Mouse (Mus musculus) heart, adult 2 months (tissue): ENCODE data around the gene Ppm1n. TPM values are rescaled to one million over a fixed set of nuclear protein-coding genes. Genes with fewer than 3 reads are reported as not detected.

ENCODE experiments used
- DNase-seq, 2 experiments: peaks; one replicate each; pipeline ENCODE4 v3.0.0; 2021
- H3K27ac ChIP-seq: fragments of 200-600 bp; 2 replicates; pipeline ENCODE4 v1.8.1; 2022
- H3K27me3 ChIP-seq: fragments of 200-500 bp; 2 replicates; pipeline ENCODE4 v1.6.1; 2012; ENCODE audit warnings: mild to moderate bottlenecking, low read length, inconsistent platforms, mixed read lengths; ENCODE audit not compliant: control insufficient read depth, insufficient read depth
- H3K36me3 ChIP-seq: fragments of 200-500 bp; 2 replicates; pipeline ENCODE4 v1.6.1; 2012; ENCODE audit warnings: low read length, inconsistent platforms; ENCODE audit not compliant: control insufficient read depth, insufficient read depth
- H3K4me1 ChIP-seq: fragments of 200-500 bp; 2 replicates; pipeline ENCODE4 v1.6.1; 2011; ENCODE audit warnings: low read length; ENCODE audit not compliant: control insufficient read depth, insufficient read depth
- H3K4me3 ChIP-seq: fragments of 200-600 bp; 2 replicates; pipeline ENCODE4 v1.8.1; 2022
- H3K79me2 ChIP-seq: fragments of 200-500 bp; replicated peaks from 2 replicates; pipeline ENCODE4 v1.6.1; 2012; ENCODE audit warnings: mild to moderate bottlenecking, inconsistent platforms, low read length, moderate library complexity, mixed read lengths; ENCODE audit not compliant: control insufficient read depth, insufficient read depth
- H3K9ac ChIP-seq: fragments of 200-500 bp; 2 replicates; pipeline ENCODE4 v1.6.1; 2012; ENCODE audit warnings: low read depth, mild to moderate bottlenecking, control low read depth, inconsistent platforms, low read length, mixed read lengths
- CTCF ChIP-seq: fragments of 200-600 bp; IDR thresholded peaks from 2 replicates; pipeline ENCODE4 v1.8.1; 2022; ENCODE audit warnings: antibody characterized with exemption, mild to moderate bottlenecking, moderate library complexity
- EP300 ChIP-seq: fragments of 200-500 bp; IDR thresholded peaks from 2 replicates; pipeline ENCODE4 v1.6.1; 2011; ENCODE audit warnings: low read depth, low read length, control low read depth; ENCODE audit not compliant: insufficient read depth
- POLR2A ChIP-seq: fragments of 200-500 bp; IDR thresholded peaks from 2 replicates; pipeline ENCODE4 v1.6.1; 2011; ENCODE audit warnings: mild to moderate bottlenecking, low read depth, low read length, control low read depth; ENCODE audit not compliant: insufficient read depth
- WGBS: fragments of 180-500 bp; shearing (Covaris S2); methylation state at CpG from one replicate; pipeline ENCODE4 v1.1.7; 2018; 5-methylcytosine and 5-hydroxymethylcytosine counted together
- intact Hi-C: fragments of 180-260 bp; cut with DNase I; formaldehyde crosslinking; loops from one replicate; pipeline ENCODE4 v1.15.1; 2025
- polyA plus RNA-seq: library from polyadenylated mRNA; depleted of rRNA; stranded (reverse); fragments of >200 nt; gene quantifications from 2 replicates; pipeline ENCODE4 v1.2.3, GENCODE M21; 2012
- total RNA-seq, 2 experiments: library from RNA; stranded (reverse); gene quantifications; 2 replicates each; pipeline ENCODE4 v1.2.3; 2021

Ppm1n gene
- total and polyA plus RNA-seq, 3 experiments, result 0.21 to 0.33 TPM; not detected in 1

DNA sequence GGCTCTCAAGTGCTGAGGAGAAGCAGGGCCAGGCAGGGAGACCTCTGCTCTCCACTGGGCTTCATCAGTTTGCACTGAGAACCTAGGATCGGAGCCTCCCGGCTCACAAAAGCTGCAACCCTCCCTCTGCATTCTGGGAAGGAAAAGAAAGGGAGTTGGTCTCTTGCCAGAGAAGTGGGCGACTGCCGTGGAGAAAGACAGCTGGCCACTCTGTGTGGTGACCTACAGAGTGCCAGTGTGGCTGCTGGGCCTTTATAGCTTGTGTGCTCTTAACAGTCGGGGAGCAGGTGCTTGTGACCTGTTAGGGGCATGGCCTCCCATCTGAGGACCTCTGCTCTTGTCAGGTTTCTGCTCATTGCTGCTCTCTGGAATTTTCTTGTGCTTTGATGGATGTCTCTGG, 36.0 kb downstream of the Ppm1n start:
- WGBS, result 35% methylated on average over 5 of the region's 5 CpGs
- no peak for DNase-seq
- H3K27ac ChIP-seq, result no peak overlapping the region

DNA sequence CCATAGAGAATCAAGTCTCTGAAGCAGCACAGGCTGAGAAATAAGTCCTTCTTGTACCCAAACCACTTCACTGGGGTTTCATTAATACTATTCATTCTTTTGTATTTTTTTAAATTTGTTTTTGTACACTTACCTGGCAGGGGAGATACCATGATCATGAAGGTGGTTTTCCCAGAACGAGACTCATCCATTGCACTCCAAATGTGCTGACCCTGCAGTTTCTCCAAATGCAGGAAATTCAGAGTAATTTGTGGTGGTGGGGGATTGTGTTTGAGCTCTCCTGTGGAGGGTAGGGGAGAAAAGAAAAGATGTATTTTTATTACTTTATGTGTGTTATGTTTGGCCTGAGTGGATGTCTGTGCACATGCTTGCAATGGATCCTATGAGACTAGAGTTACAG, 37.9 kb downstream of the Ppm1n start:
- DNase-seq, result no peak
- WGBS, result 85% methylated on average over 1 of the region's 1 CpGs
- peaks cover 3% of the 10 kb centered on the region; the same call in 1 of the 2 replicates for H3K79me2 ChIP-seq
- intact Hi-C loops, result no loop called here
- H3K36me3 ChIP-seq, result no peaks in the 10 kb centered on the region
- no peak overlapping the region for H3K27ac ChIP-seq
- H3K9ac ChIP-seq, result no peak overlapping the region
- peaks cover 3% of the 10 kb centered on the region for H3K4me1 ChIP-seq
- TF ChIP-seq POLR2A, result no peak
- TF ChIP-seq CTCF, result no peak
- no peak for TF ChIP-seq EP300
- H3K27me3 ChIP-seq, result no peaks in the 10 kb centered on the region
- H3K4me3 ChIP-seq, result no peak overlapping the region

More for the DNA sequence above, 36.0 kb downstream of the Ppm1n start:
- intact Hi-C loops, result no loop called here
- H3K9ac ChIP-seq, result no peak overlapping the region
- no peaks in the 10 kb centered on the region for H3K27me3 ChIP-seq
- H3K4me1 ChIP-seq, result peaks cover 2% of the 10 kb centered on the region; the same call in 1 of the 2 replicates
- H3K4me3 ChIP-seq, result no peak overlapping the region
- no peaks in the 10 kb centered on the region for H3K36me3 ChIP-seq
- no peak for TF ChIP-seq POLR2A
- no peak for TF ChIP-seq CTCF
- TF ChIP-seq EP300, result no peak
- H3K79me2 ChIP-seq, result 0 out of 2 replicates have a peak, but pooled peaks cover 1% of the 10 kb centered on the region

- H3K9ac ChIP-seq, result no peak overlapping the region
- TF ChIP-seq EP300 (no peak), CTCF (no peak), POLR2A (no peak)
- WGBS, result 81% methylated on average over 8 of the region's 8 CpGs
- no peak overlapping the region for H3K27ac ChIP-seq
- H3K36me3 ChIP-seq, result no peaks in the 10 kb centered on the region
- H3K27me3 ChIP-seq, result no peaks in the 10 kb centered on the region
- no peak for DNase-seq
- intact Hi-C loops, result no loop called here
- peaks cover 3% of the 10 kb centered on the region; the same call in 1 of the 2 replicates for H3K79me2 ChIP-seq
- H3K4me3 ChIP-seq, result no peak overlapping the region
- peaks cover 7% of the 10 kb centered on the region for H3K4me1 ChIP-seq
Observed at GRCm38 (mm10) chr7:19240905-19241463, 38.9 kb downstream of the Ppm1n start.

GRCm38 (mm10) chr7:19239986-19240385, 39.9 kb downstream of the Ppm1n start:
- Histone ChIP-seq H3K4me1 (peaks cover 8% of the 10 kb centered on the region), H3K27me3 (no peaks in the 10 kb centered on the region), H3K79me2 (peaks cover 3% of the 10 kb centered on the region; the same call in 1 of the 2 replicates), H3K36me3 (no peaks in the 10 kb centered on the region), H3K9ac (no peak overlapping the region), H3K27ac (peak overlapping the region; percentile 4; the same call in 1 of the 2 replicates), H3K4me3 (no peak overlapping the region)
- intact Hi-C loops, result loop anchor here (2.0 kb wide), 1 partner anchor 41 kb away; the partner anchor contains the start of gene Ppm1n
- TF ChIP-seq POLR2A, result no peak
- no peak for TF ChIP-seq CTCF
- TF ChIP-seq EP300, result no peak
- 63% methylated on average over 4 of the region's 4 CpGs for WGBS
- DNase-seq, result no peak

DNA sequence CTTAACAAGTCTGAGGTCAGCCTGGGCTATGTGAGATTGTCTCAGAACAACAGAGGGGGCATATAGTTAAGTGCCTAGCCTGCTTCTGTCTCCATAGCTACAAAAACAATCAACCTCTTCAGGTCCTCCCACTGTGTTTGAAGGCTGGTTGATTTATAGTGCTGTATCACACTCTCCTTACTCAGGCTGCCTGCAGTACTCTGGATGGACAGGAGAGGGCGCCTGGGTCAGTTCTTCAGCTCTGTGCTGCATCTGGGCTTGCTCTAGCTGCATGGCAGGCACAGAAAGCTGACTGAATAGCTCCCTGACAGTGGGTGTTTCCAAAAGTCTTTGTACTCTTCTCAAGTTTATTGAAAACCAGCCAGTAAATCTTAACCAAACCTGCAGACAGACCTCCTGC, 40.4 kb downstream of the Ppm1n start:
- intact Hi-C loops, result loop anchor here (2.0 kb wide), 1 partner anchor 41 kb away; the partner anchor contains the start of gene Ppm1n
- no peak overlapping the region for H3K9ac ChIP-seq
- 0% methylated on average over 1 of the region's 1 CpGs for WGBS
- H3K27me3 ChIP-seq, result no peaks in the 10 kb centered on the region
- no peak overlapping the region for H3K4me3 ChIP-seq
- H3K36me3 ChIP-seq, result no peaks in the 10 kb centered on the region
- peaks cover 6% of the 10 kb centered on the region; the same call in 1 of the 2 replicates for H3K79me2 ChIP-seq
- DNase-seq, result peak; percentile 86 to 91
- H3K4me1 ChIP-seq, result peaks cover 10% of the 10 kb centered on the region
- TF ChIP-seq POLR2A (no peak), CTCF (no peak; the same call in 1 of the 2 replicates), EP300 (peak; percentile 93)
- H3K27ac ChIP-seq, result peak overlapping the region; percentile 91

GRCm38 (mm10) chr7:19238344-19238743, 41.5 kb downstream of the Ppm1n start:
- intact Hi-C loops, result loop anchor here (2.0 kb wide), 1 partner anchor 42 kb away; the partner anchor contains the start of gene Ppm1n
- 0 out of 2 replicates have a peak, but pooled peaks have one; percentile 31 for TF ChIP-seq POLR2A
- peak; percentile 56; the same call in 1 of the 2 replicates for TF ChIP-seq EP300
- TF ChIP-seq CTCF, result no peak
- H3K36me3 ChIP-seq, result no peaks in the 10 kb centered on the region
- no peak overlapping the region for H3K4me3 ChIP-seq
- peak; percentile 31 to 58 for DNase-seq
- H3K27ac ChIP-seq, result peak overlapping the region; percentile 91
- H3K79me2 ChIP-seq, result peaks cover 5% of the 10 kb centered on the region; the same call in 1 of the 2 replicates
- no peak overlapping the region for H3K9ac ChIP-seq
- 79% methylated on average over 4 of the region's 4 CpGs for WGBS
- peaks cover 10% of the 10 kb centered on the region for H3K4me1 ChIP-seq
- H3K27me3 ChIP-seq, result no peaks in the 10 kb centered on the region
